Mouse (Mus musculus) lung, embryonic 16.5 days (tissue): ENCODE results near the gene Mab21l3. TPM values are rescaled to one million over a fixed set of nuclear protein-coding genes. Genes with fewer than 3 reads are reported as not detected.

Experiments
- ATAC-seq: fragments of 200-750 bp; cut with Nextera tagmentation; 2 replicates; pipeline ENCODE4 v1.8.0; 2017; ENCODE audit warnings: low read depth, mild to moderate bottlenecking, moderate library complexity
- H3K27ac ChIP-seq: fragments of 300-500 bp; sonication (generic); 2 replicates; pipeline ENCODE4 v1.5.1; 2014; ENCODE audit warnings: mild to moderate bottlenecking, control low read depth, low read length
- H3K27me3 ChIP-seq: fragments of 300-500 bp; sonication (generic); 2 replicates; pipeline ENCODE4 v1.6.1; 2014; ENCODE audit warnings: low read depth, low read length, mixed read lengths; ENCODE audit not compliant: control insufficient read depth, insufficient read depth
- H3K36me3 ChIP-seq: fragments of 300-500 bp; sonication (generic); 2 replicates; pipeline ENCODE4 v1.6.1; 2014; ENCODE audit warnings: low read length; ENCODE audit not compliant: control insufficient read depth, insufficient read depth
- H3K4me1 ChIP-seq: fragments of 300-500 bp; sonication (generic); replicated peaks from 2 replicates; pipeline ENCODE4 v1.6.1; 2014; ENCODE audit warnings: low read length, mixed read lengths; ENCODE audit not compliant: control insufficient read depth, insufficient read depth
- H3K4me2 ChIP-seq: fragments of 300-500 bp; sonication (generic); 2 replicates; pipeline ENCODE4 v1.6.1; 2014; ENCODE audit warnings: low read depth, low read length, control low read depth
- H3K4me3 ChIP-seq: fragments of 300-500 bp; sonication (generic); 2 replicates; pipeline ENCODE4 v1.5.1; 2014; ENCODE audit warnings: mild to moderate bottlenecking, low read length, control low read depth
- H3K9ac ChIP-seq: fragments of 300-500 bp; sonication (generic); 2 replicates; pipeline ENCODE4 v1.6.1; 2014; ENCODE audit warnings: low read length, control low read depth
- H3K9me3 ChIP-seq: fragments of 300-500 bp; sonication (generic); 2 replicates; pipeline ENCODE4 v1.6.1; 2016; ENCODE audit warnings: low read length; ENCODE audit not compliant: control insufficient read depth
- WGBS: fragments of 180-500 bp; shearing (Covaris S2); extraction: QIAGEN DNeasy Blood & Tissue Kit; methylation state at CpG from one replicate; pipeline ENCODE4 v1.1.7; 2014; 5-methylcytosine and 5-hydroxymethylcytosine counted together
- polyA plus RNA-seq: library from polyadenylated mRNA; unstranded; fragments of >200 nt; fragmentation: Nextera tagmentation; extraction: Ambion mirVana; gene quantifications from 2 replicates; pipeline ENCODE4 v1.2.1, GENCODE M21; 2015

Mab21l3 gene
- polyA plus RNA-seq, 1 experiment from 2014 or later, result 0.43 TPM

DNA sequence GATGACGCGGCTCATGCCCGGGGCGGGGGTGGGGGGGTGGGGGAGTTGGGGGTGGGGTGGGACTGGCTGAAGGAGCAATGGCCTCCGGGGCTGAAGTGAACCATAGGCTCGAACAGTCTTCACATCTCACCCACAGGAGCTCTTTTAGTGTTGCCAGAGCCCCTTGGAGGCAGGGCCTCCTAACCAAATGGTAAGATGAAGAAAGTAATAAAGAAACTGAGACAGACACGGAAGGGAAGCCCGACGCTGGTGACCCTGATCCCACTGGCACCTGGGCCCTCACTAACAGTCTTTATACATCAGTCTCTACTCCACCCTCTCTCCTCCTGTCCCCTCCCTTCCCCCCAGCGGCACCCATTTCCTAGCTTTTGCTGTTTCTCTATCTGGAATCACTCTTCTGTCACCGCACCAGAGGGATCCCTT is 48.2 kb downstream of the Mab21l3 start:
- Histone ChIP-seq H3K9me3 (no peaks in the 10 kb centered on the region), H3K9ac (no peak overlapping the region), H3K27me3 (no peaks in the 10 kb centered on the region), H3K4me2 (no peak overlapping the region), H3K36me3 (no peaks in the 10 kb centered on the region), H3K4me1 (peaks cover 41% of the 10 kb centered on the region), H3K4me3 (no peak overlapping the region), H3K27ac (no peak overlapping the region)
- WGBS, result 64% methylated on average over 11 of the region's 11 CpGs
- no peak for ATAC-seq

DNA sequence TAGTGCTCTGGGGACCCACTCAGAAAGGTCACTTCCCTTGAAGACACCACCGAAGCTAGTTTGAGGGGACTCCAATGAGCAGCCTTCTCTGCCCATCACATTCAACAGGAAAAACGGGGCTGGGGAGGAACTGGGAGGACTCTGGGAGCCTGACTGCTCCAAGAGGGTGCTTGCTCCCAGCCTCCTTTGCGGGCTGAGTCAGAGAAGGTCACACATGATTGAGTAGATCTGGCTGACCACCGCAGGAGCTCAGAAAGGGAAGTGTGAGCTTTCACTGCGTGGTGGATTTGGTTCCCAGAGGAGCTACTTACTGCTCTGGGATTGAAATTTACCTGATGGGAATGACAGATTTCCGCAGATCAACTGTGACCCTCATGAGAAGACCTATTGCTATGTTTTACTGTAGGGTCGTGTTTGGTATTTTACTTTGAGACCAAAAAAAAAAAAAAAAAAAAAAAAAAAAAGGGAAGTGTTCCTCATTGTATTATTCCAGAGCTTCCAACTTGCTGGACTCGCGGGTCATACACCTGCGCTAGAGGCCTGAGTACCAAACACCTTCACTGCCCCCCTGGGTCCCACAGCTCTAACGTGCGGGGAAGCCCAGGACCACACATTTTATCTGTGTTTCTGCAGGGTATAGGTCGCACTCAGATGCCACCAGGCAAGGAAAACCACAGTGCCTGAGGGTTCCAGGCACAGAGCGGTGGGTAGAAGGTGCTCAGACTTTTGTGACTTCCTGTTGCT is 48.7 kb downstream of the Mab21l3 start:
- H3K9ac ChIP-seq, result no peak overlapping the region
- H3K4me1 ChIP-seq, result peaks cover 37% of the 10 kb centered on the region
- H3K27me3 ChIP-seq, result no peaks in the 10 kb centered on the region
- WGBS, result 58% methylated on average over 14 of the region's 14 CpGs
- ATAC-seq, result no peak
- H3K4me3 ChIP-seq, result no peak overlapping the region
- no peaks in the 10 kb centered on the region for H3K9me3 ChIP-seq
- H3K4me2 ChIP-seq, result no peak overlapping the region
- no peak overlapping the region for H3K27ac ChIP-seq
- no peaks in the 10 kb centered on the region for H3K36me3 ChIP-seq

DNA sequence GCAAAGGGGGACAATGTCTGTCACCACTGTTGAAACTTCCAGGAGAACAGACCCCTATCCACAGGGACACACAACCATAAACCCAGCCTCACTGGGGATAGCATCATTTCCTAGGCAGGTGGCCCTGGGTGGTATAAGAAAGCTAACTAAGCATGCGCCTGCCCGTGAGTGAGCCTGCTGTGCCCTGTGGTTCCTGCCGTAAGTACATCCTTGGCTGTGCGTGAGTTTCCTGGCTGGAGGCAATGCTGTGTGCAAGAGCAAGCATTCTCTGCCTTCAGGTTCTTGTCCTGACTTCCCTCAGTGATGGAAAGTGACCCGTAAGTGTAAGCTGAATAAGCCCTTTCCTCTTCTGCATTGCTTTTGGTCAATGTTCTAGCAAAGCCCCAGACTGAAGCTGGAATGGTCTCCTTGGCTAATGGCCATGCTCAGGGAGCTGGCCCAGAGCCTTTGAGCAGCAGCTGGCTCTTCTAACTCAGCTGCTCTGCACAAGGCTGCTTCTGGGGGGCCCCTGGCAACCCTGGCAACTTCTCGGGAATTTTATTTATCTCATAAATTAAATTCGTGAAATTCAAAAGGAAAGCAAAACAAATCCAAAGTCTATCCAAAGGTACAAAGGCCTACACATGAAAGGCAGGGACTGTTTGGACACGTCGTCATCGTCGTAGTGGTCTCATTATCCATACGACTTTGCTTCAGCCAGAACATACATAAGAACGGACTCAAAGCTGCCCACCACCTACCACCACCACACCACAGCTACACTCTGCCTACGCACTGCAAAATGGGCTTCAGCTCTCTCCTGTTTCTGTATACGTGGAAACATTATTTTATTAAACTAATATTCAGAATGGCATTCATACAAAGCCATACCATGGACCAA is 50.7 kb downstream of the Mab21l3 start:
- peak; percentile 78 for ATAC-seq
- Histone ChIP-seq H3K9ac (no peak overlapping the region), H3K27me3 (no peaks in the 10 kb centered on the region), H3K4me3 (no peak overlapping the region), H3K4me2 (no peak overlapping the region), H3K36me3 (no peaks in the 10 kb centered on the region), H3K9me3 (no peaks in the 10 kb centered on the region), H3K27ac (peak overlapping the region; percentile 48; the same call in 1 of the 2 replicates), H3K4me1 (peaks cover 31% of the 10 kb centered on the region)
- WGBS, result 56% methylated on average over 15 of the region's 15 CpGs

DNA sequence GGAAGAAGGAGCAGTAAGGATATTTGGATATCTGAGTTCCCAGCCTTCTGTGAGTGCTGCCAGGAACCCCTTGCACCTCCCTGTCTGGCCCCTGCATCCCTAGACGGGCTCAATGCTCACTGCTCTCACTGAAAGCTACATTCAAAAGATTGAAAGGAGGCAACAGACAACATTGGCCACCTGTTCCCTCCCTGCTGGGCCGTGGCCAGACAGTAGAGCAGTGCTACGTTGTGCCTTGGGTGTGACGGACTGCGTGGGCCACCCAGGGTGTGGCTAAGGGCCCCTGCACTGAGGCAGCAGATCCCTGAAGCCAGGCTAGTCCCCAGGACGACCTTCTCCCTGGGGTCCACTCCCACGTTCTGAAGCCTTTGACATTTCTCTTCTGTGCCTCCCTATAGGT is 52.5 kb downstream of the Mab21l3 start:
- H3K4me2 ChIP-seq, result no peak overlapping the region
- H3K27me3 ChIP-seq, result no peaks in the 10 kb centered on the region
- H3K9me3 ChIP-seq, result no peaks in the 10 kb centered on the region
- H3K27ac ChIP-seq, result no peak overlapping the region
- ATAC-seq, result no peak
- WGBS, result 20% methylated on average over 7 of the region's 7 CpGs
- H3K4me3 ChIP-seq, result no peak overlapping the region
- no peaks in the 10 kb centered on the region for H3K36me3 ChIP-seq
- H3K4me1 ChIP-seq, result peaks cover 31% of the 10 kb centered on the region
- H3K9ac ChIP-seq, result no peak overlapping the region

DNA sequence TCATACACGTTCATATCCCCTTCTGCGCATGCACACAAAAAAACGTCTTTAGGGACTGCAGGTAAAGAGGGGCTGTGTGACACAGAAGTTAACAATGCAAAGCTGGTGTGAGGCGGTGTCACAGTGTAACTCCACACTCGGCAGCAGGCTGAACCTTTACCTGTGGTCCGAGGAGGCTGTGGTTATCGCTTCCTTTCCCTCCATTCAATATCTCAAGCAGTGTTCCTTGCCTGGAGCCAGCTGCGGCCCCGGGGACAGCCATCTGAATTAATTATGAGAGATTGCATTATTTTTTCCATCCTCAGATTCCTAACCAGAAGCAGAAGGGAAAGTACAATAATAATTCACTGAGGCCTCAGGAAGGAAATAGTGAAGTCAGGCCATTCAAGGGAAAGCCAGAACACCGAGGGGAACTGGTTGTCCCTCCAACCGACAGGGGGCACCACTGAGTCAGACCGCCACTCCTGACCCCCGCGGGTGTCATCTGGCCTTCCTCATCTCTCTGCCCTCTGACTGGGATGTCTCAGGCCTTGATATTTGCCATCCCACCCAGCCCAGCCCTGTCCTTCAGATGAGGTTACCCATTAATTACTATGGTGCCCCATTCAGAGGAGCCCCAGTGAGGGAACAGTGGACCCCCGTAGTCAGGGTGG is 53.2 kb downstream of the Mab21l3 start:
- Histone ChIP-seq H3K9me3 (no peaks in the 10 kb centered on the region), H3K36me3 (no peaks in the 10 kb centered on the region), H3K27me3 (no peaks in the 10 kb centered on the region), H3K4me3 (no peak overlapping the region), H3K4me2 (no peak overlapping the region), H3K4me1 (peaks cover 31% of the 10 kb centered on the region), H3K27ac (no peak overlapping the region), H3K9ac (no peak overlapping the region)
- 76% methylated on average over 15 of the region's 15 CpGs for WGBS
- ATAC-seq, result no peak

DNA sequence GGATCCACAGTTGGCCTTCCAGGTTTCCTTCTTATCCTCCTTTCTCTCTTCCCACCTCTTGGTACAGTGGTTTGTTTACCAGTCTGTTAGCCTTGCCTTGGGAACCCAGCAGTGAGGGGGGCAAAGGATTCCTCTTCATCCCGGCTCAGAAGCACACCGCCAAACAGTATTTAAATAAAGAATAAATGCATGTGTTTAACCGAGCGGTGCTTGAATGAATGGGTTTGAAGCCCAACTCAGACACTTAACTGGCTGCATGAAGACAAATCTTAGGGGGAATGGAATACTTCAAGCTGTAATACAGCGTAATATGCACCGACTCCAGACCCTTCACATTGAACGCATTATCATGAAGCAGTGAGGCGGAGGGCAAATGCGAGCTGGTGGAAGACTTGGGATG is 54.1 kb downstream of the Mab21l3 start:
- WGBS, result 71% methylated on average over 9 of the region's 9 CpGs
- H3K4me3 ChIP-seq, result no peak overlapping the region
- H3K4me1 ChIP-seq, result peaks cover 26% of the 10 kb centered on the region
- ATAC-seq, result no peak
- no peak overlapping the region for H3K27ac ChIP-seq
- H3K9ac ChIP-seq, result no peak overlapping the region
- H3K9me3 ChIP-seq, result no peaks in the 10 kb centered on the region
- no peaks in the 10 kb centered on the region for H3K27me3 ChIP-seq
- no peaks in the 10 kb centered on the region for H3K36me3 ChIP-seq
- no peak overlapping the region for H3K4me2 ChIP-seq

DNA sequence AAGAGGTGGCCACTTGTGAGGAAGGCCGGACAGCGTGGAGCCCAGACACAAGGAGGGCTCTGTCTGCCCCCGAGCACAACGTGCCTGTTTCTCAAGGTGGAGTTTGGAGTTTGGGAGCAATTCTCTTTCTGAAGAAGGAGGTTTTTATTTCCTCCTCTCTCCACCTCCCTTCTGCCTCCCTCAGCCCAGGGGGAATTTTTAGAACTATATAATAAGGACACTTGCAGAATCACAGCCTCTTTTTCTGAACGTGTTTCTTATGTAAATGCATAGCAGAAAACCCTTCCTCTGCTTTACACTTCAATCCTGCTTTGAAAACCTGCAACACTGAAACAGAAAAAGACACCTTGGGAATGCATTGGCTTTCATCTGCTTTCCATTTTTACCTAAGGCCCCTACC is 54.7 kb downstream of the Mab21l3 start:
- H3K4me3 ChIP-seq, result no peak overlapping the region
- 59% methylated on average over 5 of the region's 5 CpGs for WGBS
- no peak overlapping the region for H3K27ac ChIP-seq

DNA sequence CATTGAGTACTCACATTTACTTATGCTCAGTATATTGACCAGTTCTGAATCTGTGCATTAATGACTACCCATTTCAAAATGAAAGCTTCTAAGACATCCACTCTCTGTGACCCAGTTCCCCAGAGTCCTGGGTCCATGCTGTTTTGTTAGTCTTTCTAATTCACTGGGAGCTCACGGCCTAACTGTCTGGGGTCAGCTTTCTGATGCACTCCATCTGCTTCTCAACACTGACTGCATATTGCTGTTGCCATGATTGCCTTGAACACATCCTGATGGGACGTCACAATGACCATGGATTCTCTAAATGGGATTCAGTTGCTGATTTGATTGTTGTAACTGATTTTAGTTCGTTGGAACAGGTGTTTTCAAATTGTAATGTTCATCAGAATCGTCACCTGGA is 56.6 kb downstream of the Mab21l3 start:
- Histone ChIP-seq H3K9me3 (no peaks in the 10 kb centered on the region), H3K4me2 (no peak overlapping the region), H3K9ac (no peak overlapping the region), H3K4me1 (peaks cover 7% of the 10 kb centered on the region), H3K27ac (no peak overlapping the region), H3K36me3 (no peaks in the 10 kb centered on the region), H3K4me3 (no peak overlapping the region), H3K27me3 (no peaks in the 10 kb centered on the region)
- ATAC-seq, result no peak
- 65% methylated on average over 4 of the region's 4 CpGs for WGBS

More for the DNA sequence above, 54.7 kb downstream of the Mab21l3 start:
- ATAC-seq, result no peak
- Histone ChIP-seq H3K9ac (no peak overlapping the region), H3K4me1 (peaks cover 21% of the 10 kb centered on the region), H3K4me2 (no peak overlapping the region), H3K27me3 (no peaks in the 10 kb centered on the region), H3K36me3 (no peaks in the 10 kb centered on the region), H3K9me3 (no peaks in the 10 kb centered on the region)
